Mouse (Mus musculus) heart, postnatal 0 days (tissue): ENCODE measurements around the gene Gm42421.

ENCODE experiments used
- CTCF ChIP-seq: IDR thresholded peaks from 2 replicates; pipeline ENCODE4 v1.5.1; 2016; ENCODE audit warnings: antibody characterized with exemption, control low read depth, low read depth
- EP300 ChIP-seq: IDR thresholded peaks from 2 replicates; pipeline ENCODE4 v1.6.1; 2016; ENCODE audit warnings: antibody characterized with exemption, low read depth

- TF ChIP-seq EP300 (no peak), CTCF (no peak)
Observed at GRCm38 (mm10) chr5:143966671-143967070, 38.7 kb downstream of the Gm42421 start.
